Mouse (Mus musculus): ENCODE measurements around the gene Trpt1. TPM values are rescaled to one million over a fixed set of nuclear protein-coding genes. Genes with fewer than 3 reads are reported as not detected.

The Trpt1 gene
- polyA plus RNA-seq, 1 experiment from 2014 or later: 9.7 TPM

- no peak for ATAC-seq (ENCODE audit: borderline replicate concordance, extremely low read depth, low FRiP score, low TSS enrichment)
- H3K4me3 ChIP-seq: no peak overlapping the region
- H3K4me1 ChIP-seq: peaks cover 23% of the 10 kb centered on the region
- no peak overlapping the region for H3K4me2 ChIP-seq
- peaks cover 24% of the 10 kb centered on the region for H3K36me3 ChIP-seq
- WGBS: 92% methylated on average over 19 of the region's 19 CpGs
- H3K9me3 ChIP-seq: no peaks in the 10 kb centered on the region
- no peaks in the 10 kb centered on the region for H3K27me3 ChIP-seq
- H3K27ac ChIP-seq: no peak overlapping the region
- no peak overlapping the region for H3K9ac ChIP-seq
These were observed 3.6 kb downstream of the Trpt1 start for GRCm38 (mm10) chr19:6999360-7000063.

GRCm38 (mm10) chr19:7006892-7007593 lies 11.1 kb downstream of the Trpt1 start:
- Histone ChIP-seq H3K4me3 (no peak overlapping the region), H3K27me3 (no peaks in the 10 kb centered on the region), H3K9ac (no peak overlapping the region), H3K36me3 (no peaks in the 10 kb centered on the region), H3K4me1 (no peaks in the 10 kb centered on the region), H3K9me3 (no peaks in the 10 kb centered on the region), H3K4me2 (no peak overlapping the region), H3K27ac (peak overlapping the region; percentile 42)
- ATAC-seq (ENCODE audit: borderline replicate concordance, extremely low read depth, low FRiP score, low TSS enrichment): peak; percentile 43; the same call in 1 of the 2 replicates
- 68% methylated on average over 9 of the region's 9 CpGs for WGBS

- Histone ChIP-seq H3K9ac (no peak overlapping the region), H3K27me3 (no peaks in the 10 kb centered on the region), H3K4me1 (no peaks in the 10 kb centered on the region), H3K4me3 (no peak overlapping the region), H3K27ac (no peak overlapping the region), H3K4me2 (no peak overlapping the region), H3K36me3 (no peaks in the 10 kb centered on the region), H3K9me3 (no peaks in the 10 kb centered on the region)
- WGBS: 66% methylated on average over 4 of the region's 4 CpGs
- ATAC-seq (ENCODE audit: borderline replicate concordance, extremely low read depth, low FRiP score, low TSS enrichment): no peak
These were observed 16.5 kb downstream of the Trpt1 start for GRCm38 (mm10) chr19:7012426-7012825.

DNA sequence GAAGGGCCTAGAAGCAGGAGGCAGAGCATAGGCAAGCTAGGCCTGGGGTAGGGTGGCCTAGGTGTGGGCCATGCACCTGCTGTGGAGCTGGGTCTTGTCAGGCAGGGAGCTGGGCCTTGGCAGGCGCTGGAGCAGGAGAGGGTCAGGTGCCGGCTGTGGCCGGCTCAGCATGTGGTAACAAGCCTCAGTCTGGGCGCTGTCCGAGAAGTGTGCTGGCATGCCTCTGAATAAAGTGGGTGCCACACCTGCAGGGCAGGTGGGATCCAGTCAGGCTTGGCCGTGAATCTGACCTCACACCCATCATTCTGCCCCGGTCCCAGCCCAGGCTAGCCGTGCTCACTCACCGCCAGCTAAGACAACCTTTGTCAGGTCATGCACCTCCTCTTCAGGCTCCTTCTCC lies 18.1 kb downstream of the Trpt1 start:
- Histone ChIP-seq H3K9ac (no peak overlapping the region), H3K27ac (no peak overlapping the region), H3K4me3 (no peak overlapping the region), H3K9me3 (no peaks in the 10 kb centered on the region), H3K4me1 (no peaks in the 10 kb centered on the region), H3K27me3 (no peaks in the 10 kb centered on the region), H3K4me2 (no peak overlapping the region), H3K36me3 (no peaks in the 10 kb centered on the region)
- WGBS: 92% methylated on average over 9 of the region's 9 CpGs
- ATAC-seq (ENCODE audit: borderline replicate concordance, extremely low read depth, low FRiP score, low TSS enrichment): no peak

DNA sequence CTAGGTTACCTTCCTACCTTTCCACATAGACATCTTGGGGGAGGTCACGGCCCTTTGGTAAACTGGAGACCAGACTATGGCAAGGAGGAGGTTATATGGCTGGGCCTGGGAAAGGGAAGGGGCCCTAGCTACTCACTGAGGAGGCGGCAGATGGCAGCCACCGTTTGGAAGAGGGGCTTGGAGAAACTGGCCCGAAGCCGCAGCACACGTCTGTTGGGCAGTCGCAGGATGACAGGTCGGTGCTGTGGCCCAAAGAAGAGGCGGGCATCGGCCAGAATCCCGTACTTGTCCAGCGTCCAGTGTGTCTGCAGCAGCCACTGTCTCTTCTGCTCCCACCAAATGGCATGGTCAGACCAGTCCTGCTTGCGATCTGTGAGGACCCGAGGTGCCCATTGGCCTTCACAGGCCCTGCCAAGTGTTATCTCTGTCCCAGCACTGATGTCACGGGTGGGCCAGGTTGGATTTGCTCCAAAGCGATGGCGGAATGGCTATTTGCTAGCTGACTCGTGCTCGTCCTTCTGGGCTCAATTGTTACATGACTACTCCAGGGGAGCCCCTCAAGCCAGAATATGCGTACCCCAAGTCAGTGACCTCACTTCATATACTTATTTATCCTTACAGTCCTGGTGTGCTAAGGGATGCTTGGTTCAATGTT lies 18.7 kb downstream of the Trpt1 start:
- no peak overlapping the region for H3K4me2 ChIP-seq
- 85% methylated on average over 20 of the region's 20 CpGs for WGBS
- no peak overlapping the region for H3K27ac ChIP-seq
- H3K4me1 ChIP-seq: no peaks in the 10 kb centered on the region
- no peaks in the 10 kb centered on the region for H3K27me3 ChIP-seq
- no peak overlapping the region for H3K9ac ChIP-seq
- no peak for ATAC-seq (ENCODE audit: borderline replicate concordance, extremely low read depth, low FRiP score, low TSS enrichment)
- no peak overlapping the region for H3K4me3 ChIP-seq
- H3K36me3 ChIP-seq: no peaks in the 10 kb centered on the region; the same call in 1 of the 2 replicates
- H3K9me3 ChIP-seq: no peaks in the 10 kb centered on the region

GRCm38 (mm10) chr19:7017541-7018457 lies 21.9 kb downstream of the Trpt1 start:
- no peak for ATAC-seq (ENCODE audit: borderline replicate concordance, extremely low read depth, low FRiP score, low TSS enrichment)
- no peak overlapping the region for H3K9ac ChIP-seq
- WGBS: 72% methylated on average over 12 of the region's 12 CpGs

GRCm38 (mm10) chr19:7018546-7018945 lies 22.6 kb downstream of the Trpt1 start:
- Histone ChIP-seq H3K4me2 (no peak overlapping the region), H3K4me3 (peak overlapping the region; percentile 9; the same call in 1 of the 2 replicates), H3K36me3 (peaks cover 38% of the 10 kb centered on the region)

More at GRCm38 (mm10) chr19:7017541-7018457, 21.9 kb downstream of the Trpt1 start:
- no peaks in the 10 kb centered on the region for H3K9me3 ChIP-seq
- H3K4me3 ChIP-seq: no peak overlapping the region
- no peak overlapping the region for H3K4me2 ChIP-seq
- H3K4me1 ChIP-seq: no peaks in the 10 kb centered on the region
- H3K27me3 ChIP-seq: no peaks in the 10 kb centered on the region
- H3K27ac ChIP-seq: no peak overlapping the region
- peaks cover 31% of the 10 kb centered on the region for H3K36me3 ChIP-seq

DNA sequence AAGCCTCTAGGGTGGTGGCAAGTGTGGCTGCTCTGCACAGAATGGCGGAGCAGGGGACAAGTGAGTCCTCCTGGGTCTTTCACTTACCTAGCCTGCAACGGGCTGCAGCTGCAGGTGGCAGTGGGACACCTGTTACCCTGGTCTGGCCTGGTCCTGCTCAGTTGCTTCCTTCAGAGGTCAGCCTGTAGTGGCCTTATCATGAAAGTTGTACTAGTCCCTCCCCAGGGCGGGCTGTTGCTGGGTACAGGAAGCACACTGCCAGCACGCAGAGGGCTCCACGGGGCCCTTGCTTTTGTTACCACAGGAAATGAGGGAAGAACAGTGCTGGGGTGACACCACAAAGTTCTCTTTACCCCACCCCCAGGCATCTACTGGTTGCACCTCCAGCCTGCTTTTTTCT lies 23.3 kb downstream of the Trpt1 start, which contains the start of gene Fermt3:
Gene Fermt3 (minus strand): TSS at position 279 of the 400 bp plus-strand sequence.
- no peaks in the 10 kb centered on the region for H3K27me3 ChIP-seq
- peak; percentile 67; the same call in 1 of the 2 replicates for ATAC-seq (ENCODE audit: borderline replicate concordance, extremely low read depth, low FRiP score, low TSS enrichment)
- no peaks in the 10 kb centered on the region for H3K9me3 ChIP-seq
- H3K4me1 ChIP-seq: no peaks in the 10 kb centered on the region
- no peak within 1 kb of the TSS for H3K9ac ChIP-seq
- WGBS: 60% methylated on average over 5 of the region's 5 CpGs
- H3K27ac ChIP-seq: no peak within 1 kb of the TSS
- peak within 1 kb of the TSS; percentile 9; the same call in 1 of the 2 replicates for H3K4me3 ChIP-seq
- H3K4me2 ChIP-seq: no peak within 1 kb of the TSS
- H3K36me3 ChIP-seq: peaks cover 43% of the 10 kb centered on the region

More at GRCm38 (mm10) chr19:7018546-7018945, 22.6 kb downstream of the Trpt1 start:
- Histone ChIP-seq H3K9me3 (no peaks in the 10 kb centered on the region), H3K4me1 (no peaks in the 10 kb centered on the region), H3K27me3 (no peaks in the 10 kb centered on the region), H3K27ac (no peak overlapping the region), H3K9ac (no peak overlapping the region)
- WGBS: 82% methylated on average over 11 of the region's 11 CpGs
- ATAC-seq (ENCODE audit: borderline replicate concordance, extremely low read depth, low FRiP score, low TSS enrichment): no peak

- H3K27ac ChIP-seq: no peak overlapping the region
- H3K36me3 ChIP-seq: peaks cover 53% of the 10 kb centered on the region
- no peaks in the 10 kb centered on the region for H3K27me3 ChIP-seq
- no peak for ATAC-seq (ENCODE audit: borderline replicate concordance, extremely low read depth, low FRiP score, low TSS enrichment)
- H3K4me2 ChIP-seq: no peak overlapping the region
- no peaks in the 10 kb centered on the region for H3K9me3 ChIP-seq
- no peak overlapping the region for H3K4me3 ChIP-seq
- no peak overlapping the region for H3K9ac ChIP-seq
- no peaks in the 10 kb centered on the region for H3K4me1 ChIP-seq
- WGBS: 46% methylated on average over 3 of the region's 3 CpGs
These were observed 24.3 kb downstream of the Trpt1 start for GRCm38 (mm10) chr19:7020224-7020641.

- no peaks in the 10 kb centered on the region for H3K4me1 ChIP-seq
- H3K9ac ChIP-seq: no peak overlapping the region
- peaks cover 97% of the 10 kb centered on the region for H3K36me3 ChIP-seq
- no peak overlapping the region for H3K4me2 ChIP-seq
- H3K4me3 ChIP-seq: no peak overlapping the region
- H3K27me3 ChIP-seq: no peaks in the 10 kb centered on the region
- no peak overlapping the region for H3K27ac ChIP-seq
- ATAC-seq (ENCODE audit: borderline replicate concordance, extremely low read depth, low FRiP score, low TSS enrichment): no peak
- 96% methylated on average over 5 of the region's 5 CpGs for WGBS
- H3K9me3 ChIP-seq: no peaks in the 10 kb centered on the region
These were observed 33.6 kb downstream of the Trpt1 start for GRCm38 (mm10) chr19:7029531-7029930.

GRCm38 (mm10) chr19:7034006-7034405 lies 38.1 kb downstream of the Trpt1 start:
- 93% methylated on average over 5 of the region's 5 CpGs for WGBS
- no peak overlapping the region for H3K27ac ChIP-seq
- H3K27me3 ChIP-seq: no peaks in the 10 kb centered on the region
- no peak overlapping the region for H3K4me3 ChIP-seq
- no peaks in the 10 kb centered on the region for H3K9me3 ChIP-seq
- H3K4me1 ChIP-seq: peaks cover 10% of the 10 kb centered on the region
- ATAC-seq (ENCODE audit: borderline replicate concordance, extremely low read depth, low FRiP score, low TSS enrichment): no peak
- H3K36me3 ChIP-seq: peaks cover 67% of the 10 kb centered on the region
- H3K4me2 ChIP-seq: no peak overlapping the region
- no peak overlapping the region for H3K9ac ChIP-seq

Data from lung, embryonic 15.5 days (tissue).